Mouse (Mus musculus) layer of hippocampus, postnatal 36 days (tissue): ENCODE data around the gene Fkbp2. TPM values are rescaled to one million over a fixed set of nuclear protein-coding genes. Genes with fewer than 3 reads are reported as not detected.
A peak's percentile ranks its signal among the peaks of the same experiment; 100 is the strongest.
"Not testable (repeated sequence)": the region's sequence is repeated elsewhere in the genome, so short reads cannot be mapped to it uniquely, and the experiment has no call there.

Experiments used
- DNase-seq, 2 experiments: peaks; one replicate each; pipeline ENCODE4 v3.0.0; 2022
- total RNA-seq, 2 experiments: library from RNA; stranded (reverse); gene quantifications; 2 replicates each; pipeline ENCODE4 v1.2.3; 2021

The Fkbp2 gene
- total RNA-seq, 2 experiments from 2014 or later = 86.0 to 101 TPM

DNA sequence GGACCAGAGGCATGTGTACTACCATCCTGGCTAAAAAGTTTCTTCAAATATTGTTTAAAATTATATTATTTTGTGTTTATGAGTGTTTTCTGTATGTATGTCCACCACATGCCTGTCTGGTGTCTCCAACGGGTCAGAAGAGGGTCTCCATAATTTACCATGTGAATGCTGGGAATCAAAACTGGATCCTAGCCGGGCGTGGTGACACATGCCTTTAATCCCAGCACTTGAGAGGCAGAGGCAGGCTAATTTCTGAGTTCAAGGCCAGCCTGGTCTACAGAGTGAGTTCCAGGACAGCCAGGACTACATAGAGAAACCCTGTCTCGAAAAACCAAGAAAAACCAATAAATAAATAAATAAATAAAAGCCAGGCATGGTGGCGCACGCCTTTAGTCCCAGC is 10.9 kb upstream of the Fkbp2 start:
- not testable (repeated sequence) for DNase-seq

DNA sequence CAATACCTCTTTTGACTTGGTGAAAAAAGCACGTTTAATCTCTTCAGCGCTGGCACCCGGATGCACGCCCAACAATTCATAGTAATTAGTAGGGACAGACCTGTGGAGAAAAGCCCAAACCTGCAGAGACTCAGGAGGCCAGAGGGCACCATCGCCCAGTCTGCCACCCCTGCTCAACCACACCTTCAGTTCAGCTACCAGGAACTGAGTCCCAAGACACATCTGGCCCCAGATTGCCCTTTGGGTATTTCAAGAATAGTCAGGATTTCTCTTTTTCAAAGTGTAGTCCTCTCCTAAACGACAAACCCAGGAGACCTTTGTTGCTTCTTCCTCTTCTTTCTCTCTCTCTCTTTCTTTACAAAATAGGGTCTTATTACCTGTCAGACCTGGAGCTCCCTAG is 10.4 kb upstream of the Fkbp2 start:
- no peak for DNase-seq

DNA sequence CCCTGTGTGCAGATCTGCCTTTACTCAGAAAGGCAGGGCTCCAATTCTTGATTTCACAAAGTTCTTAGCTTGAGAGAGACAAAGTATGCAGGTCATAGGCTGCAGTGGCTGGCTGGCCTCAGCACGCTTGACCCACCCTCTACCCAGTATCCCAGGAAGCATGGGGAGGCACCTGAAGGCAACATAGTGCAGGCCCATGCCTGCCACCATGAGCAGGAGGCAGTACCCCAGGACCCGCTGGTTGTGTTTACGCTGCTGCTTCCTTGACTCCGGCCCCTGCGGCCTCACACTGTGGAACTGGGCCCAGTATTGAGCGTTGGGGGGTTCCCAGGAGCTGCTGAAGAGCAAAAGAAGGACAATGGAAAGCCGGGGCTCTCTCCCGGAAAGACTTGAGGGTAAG is 8.9 kb upstream of the Fkbp2 start:
- no peak for DNase-seq

DNA sequence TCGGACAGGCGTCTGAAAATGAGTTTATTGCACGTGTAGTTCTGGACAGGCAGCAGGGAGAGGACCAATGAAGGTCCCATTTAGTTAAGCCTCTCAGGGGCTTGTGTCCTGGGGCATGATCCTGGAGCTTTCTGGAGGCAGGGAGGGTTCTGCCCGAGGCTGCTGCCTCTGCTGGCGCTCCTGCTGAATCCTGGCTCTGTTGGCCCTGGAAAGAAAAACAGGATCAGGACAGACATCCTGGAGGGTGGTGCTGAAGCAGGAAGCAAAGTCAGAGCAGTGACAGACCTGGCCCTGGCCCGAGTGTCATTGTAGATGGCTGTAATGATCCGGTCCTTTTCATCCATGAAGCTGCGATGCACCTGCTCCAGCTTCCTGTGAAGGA is 7.6 kb upstream of the Fkbp2 start:
- DNase-seq = no peak

DNA sequence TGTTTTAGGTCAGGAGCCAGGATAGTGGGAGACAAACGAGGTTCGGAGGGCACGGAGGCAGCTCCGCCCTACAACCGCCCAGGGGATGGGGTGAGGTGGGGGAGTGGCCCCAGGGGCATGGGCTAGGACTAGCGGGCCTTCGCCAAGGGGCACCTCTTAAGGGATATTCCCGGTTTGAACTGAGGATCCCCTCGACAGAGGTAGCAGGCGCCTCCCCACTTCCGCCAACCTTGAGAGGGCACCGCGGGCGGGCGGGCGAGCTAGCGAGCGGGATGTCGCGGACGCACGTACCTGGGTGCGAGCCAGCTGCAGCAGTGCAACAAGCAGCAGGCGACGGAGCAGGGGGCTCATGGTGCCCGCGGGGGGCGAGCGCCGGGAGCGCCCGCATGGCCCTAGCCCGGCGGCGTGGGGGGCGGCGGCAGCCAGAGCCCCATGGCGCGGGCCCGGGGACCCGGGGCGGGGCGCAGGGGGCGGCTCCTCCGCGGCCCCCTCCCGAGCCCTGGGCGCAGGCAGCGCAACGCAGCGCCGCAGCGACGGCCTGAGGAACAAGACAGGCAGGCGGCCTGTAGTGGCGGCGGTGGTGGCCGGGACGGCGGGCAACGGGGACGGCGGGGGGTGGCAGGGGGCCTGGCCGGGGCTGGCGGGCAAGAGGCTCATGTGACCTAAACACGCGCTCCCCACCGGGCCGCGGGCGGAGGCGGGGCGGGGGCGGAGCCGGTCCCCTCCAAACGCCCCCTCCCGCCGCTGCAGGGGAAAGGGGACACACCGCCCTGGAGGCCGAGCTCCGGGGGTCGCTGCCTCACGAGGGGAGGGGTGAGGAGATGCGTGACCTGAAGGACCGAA is 7.0 kb upstream of the Fkbp2 start, which contains the start of gene Vegfb:
Gene Vegfb, minus strand, starts transcription at position 591 of the 843 bp plus-strand sequence.
- peak; percentile 62 to 65 for DNase-seq

DNA sequence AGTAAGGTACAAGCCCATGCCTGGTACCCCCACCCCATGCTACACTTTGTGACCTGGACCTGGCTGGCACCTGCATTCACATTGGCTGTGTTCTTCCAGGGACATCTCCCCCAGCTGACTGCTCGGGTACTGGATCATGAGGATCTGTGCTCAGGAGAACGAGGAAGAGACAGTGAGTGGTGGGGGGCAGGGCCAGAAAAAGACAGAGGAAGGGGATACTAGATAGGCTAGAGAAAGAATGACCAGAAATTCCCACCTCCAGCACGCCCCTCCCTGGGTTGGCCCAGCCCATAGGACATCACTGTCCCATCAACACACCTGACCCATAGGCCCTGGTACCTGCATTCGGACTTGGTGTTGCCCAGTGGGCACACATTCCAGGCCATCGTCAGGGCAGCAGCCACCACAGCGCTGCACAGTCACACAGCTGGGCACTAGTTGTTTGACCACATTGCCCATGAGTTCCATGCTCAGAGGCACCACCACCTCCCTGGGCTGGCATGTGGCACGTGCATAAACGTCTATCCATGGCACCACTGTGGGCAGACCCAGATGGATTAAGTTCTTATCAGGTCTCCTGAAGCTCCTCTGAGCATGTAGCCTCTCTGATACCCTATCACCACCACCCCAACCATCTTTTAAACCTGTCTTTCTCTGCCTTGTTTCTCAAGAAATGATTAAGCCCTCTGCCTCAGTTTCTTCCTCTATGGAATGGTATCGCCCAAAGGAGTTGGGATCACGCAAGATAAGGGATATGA is 5.8 kb upstream of the Fkbp2 start:
- DNase-seq = no peak

DNA sequence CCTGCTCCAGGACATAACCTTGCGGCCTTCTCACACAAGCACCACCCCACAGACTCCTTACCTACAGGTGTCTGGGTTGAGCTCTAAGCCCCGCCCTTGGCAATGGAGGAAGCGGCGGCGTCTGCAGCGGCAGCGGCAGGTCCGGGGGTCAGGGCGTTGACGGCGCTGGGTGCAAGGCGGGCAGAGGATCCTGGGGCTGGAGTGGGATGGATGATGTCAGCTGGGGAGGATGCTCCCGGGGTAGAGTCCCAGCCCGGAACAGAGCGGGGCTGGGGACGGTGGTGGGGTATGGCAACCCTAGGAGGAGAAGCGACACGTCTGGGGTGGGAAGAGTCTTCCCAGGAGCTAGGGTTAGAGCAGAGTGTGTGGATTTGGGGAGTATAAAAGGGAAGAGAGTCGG is 5.0 kb upstream of the Fkbp2 start:
- no peak for DNase-seq

DNA sequence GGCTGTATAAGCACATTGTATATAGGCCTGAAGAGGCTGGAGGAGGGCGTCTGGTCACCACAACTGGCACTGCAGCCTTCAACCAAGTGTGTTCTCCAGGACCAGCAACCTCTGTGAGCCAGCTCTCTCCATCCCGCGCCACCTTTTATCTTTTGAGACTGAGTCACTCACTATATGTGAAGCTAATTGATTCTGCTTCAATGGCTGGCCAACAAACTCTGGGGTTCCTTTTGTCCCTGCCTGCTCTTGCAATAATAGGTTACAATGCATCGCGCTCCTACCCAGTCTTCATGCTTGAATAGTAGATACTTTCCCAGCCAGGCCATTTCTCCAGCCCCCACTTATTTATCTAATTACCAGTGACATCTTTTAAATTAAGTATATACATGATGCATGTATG is 3.3 kb upstream of the Fkbp2 start:
- no peak for DNase-seq

DNA sequence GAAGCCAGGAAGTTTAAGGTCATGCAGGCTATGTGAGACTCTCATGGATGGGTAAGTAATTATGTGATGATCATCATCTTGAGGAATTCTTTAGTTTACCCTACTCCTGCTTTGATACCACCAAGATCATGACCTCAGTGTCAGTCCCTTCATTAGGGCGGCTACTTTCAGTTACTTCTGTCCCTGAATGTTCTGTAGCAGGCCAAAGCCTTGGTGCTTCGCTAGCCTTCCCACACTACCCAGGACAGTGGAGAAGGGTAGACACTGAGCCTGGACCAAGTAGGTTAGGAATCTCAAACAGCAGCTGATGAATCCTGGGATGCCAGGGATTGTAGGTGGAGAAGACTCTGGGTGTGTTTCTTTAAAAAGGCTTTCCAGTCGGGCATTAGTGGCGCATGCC is 1.2 kb upstream of the Fkbp2 start:
- DNase-seq = no peak

DNA sequence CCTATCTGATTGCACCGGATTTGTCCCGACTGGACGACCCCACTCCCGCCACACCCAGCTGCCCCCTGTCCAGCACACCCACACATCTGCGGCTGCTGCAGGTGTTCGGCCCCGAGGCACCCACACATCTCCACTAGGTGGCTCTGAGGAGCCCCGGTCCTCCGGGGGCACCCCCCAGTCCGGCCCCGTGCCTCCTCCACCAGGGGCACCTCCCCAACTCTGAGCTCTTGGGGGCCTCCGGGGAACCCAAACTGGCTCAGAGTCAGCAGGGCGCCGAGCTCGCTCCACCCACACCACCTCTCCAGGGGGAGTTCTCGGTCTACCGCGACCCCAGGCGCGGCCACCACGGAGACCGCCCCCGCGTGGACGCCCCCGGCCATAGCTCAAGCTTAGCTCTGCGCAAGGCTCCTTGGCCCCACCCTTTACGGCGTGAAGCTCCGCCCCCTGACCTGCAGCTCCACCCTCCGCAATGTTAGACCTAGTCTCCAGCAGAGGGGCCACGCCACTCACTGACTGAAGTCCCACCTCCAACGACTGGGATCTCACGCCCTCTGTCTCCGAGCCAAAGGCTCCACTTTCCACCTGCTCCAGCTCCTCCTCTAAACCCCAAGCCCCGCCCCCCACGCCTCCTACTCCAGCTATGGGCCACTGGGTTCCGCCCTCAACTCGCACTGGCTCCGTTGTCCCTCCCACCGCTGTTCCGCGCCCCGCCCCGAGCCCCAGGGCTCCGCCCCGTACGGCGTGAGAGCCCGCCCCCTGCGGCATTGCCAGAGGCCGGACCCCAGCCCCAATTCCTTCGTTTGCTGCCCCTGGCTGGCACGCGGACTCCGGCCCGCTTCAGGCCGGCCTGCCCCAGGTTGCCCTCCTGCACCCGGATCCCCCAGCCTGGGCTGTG is 568 bp downstream of the Fkbp2 start:
- DNase-seq = peak; percentile 99 to 100

DNA sequence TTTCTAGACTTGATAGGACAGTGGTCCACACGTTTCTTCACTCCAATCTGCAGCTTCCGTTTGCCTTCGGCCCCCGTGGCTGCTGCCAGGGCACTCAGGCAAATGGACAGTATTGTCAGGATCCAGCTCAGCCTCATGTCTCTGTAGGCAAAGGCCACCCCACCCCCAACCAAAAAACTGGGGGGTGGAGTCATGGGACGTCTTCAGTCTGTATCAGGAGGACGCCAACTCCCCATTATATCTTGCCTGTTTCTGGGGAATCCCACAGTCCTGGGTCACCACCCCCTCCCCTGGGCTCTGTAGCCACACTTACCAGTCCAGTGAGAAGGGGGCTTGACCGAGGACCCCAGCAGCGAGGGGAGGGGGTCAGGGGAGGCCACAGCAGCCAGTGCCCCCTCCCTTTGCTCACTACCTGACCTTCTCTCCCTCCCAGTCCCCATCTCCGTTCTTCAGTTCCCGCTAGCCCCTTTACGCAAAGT is 1.3 kb downstream of the Fkbp2 start:
- DNase-seq = peak in 1 of 2 experiments; percentile 45

DNA sequence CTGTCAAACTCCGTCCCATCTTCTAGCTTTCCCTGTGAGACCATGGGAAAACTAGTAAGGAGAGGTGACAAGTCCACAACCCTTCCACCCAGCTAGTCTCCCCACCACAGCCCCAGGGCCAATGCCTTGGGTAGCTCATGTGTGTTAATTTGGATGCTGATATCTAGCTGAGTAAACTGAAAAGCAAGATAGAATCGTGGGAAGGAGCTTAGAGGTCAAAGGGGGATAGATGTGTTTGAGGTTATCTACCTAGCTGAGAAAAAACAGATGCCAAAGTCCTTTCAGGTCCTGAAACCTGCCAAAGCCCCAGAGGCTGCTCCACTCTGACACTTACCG is 1.7 kb downstream of the Fkbp2 start:
- no peak for DNase-seq

DNA sequence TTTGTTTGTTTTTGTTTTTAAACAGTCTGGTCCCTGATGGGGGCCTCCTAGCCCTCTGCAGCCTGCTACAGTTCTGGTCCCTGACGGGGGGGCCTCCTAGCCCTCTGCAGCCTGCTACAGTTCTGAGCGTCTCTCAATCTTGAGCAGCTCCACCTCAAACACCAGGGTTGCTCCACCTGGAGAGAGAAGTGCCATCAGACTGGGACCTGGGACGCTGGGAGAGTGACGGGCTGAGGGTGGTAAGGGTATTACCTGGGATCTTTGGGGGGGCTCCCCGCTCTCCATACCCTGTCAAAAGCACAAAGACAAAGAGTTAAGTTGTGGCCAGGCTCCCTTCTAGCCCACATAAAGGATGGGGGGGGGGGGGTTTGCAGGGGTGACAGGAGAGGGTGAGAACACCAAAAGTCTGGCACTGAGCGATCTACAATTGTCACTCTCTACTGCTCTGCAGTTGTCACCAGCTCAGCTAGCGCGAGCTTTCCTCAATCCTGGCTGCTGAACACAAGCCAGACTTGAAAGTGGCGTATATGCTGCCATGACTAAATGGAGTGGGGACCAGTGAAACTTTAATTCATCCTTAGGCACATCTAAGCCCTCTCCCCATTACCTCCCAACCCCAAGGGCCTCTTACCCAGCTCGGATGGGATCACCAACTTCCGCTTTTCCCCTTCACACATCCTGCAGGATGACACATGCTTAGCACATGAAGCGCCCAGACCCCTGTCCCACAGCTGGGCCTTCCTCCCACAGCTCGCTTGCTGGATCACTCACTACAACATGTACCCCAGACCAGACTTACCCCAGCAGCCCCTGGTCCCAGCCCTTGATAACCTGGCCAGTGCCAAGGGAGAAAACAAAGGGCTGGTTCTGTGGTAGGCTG is 2.3 kb downstream of the Fkbp2 start:
- no peak for DNase-seq

DNA sequence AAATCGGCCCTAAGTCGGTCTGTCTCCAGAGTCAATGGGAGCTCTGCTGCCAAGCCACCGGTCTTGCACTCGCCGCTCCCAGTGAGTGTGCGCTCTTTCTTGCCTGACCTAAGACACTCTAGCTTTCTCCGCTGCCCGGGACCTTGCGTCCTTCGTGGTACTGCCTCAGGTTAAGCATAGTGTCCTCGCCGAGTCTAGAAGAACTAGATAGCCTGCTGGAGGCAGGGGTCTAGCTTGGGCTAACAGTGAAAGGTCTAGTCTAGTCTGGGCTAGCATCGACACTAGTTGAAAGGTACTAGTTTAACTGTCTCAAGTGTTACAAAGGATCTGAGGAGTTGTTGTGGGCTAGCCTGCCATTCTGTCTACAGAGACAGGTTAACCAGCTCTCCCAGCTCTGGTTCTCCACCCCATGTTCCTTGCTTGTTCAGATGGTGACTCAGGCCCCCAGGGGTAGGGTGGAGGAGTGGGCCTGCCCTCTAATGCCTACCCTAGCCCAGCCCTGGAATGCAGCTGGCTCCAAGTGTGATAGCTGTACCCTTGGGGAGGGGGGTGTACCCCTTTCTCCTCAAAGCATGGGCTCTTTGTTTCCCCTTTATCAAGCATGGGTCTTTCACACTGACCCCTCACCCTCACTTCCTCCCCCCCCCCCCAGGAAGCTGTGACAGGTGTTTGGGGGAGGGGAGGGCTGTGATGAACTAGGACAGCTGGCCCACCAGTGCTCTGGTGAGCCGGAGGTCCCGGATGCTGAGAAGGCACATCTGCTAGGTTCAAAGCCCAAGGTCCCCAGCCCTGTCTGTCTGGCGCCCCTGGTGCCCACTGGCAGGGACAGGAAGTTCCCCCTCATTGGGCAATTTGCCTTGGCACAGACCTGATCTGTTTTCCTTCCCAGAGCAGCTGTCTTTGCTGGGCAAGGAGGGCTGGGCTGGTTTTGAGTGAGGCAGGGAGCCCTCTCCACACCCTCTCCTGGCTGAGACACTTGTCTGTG is 4.5 kb downstream of the Fkbp2 start, which contains the start of gene Plcb3:
Gene Plcb3, minus strand, starts transcription at position 934 of the 985 bp plus-strand sequence.
- DNase-seq = peak; percentile 70 to 71

DNA sequence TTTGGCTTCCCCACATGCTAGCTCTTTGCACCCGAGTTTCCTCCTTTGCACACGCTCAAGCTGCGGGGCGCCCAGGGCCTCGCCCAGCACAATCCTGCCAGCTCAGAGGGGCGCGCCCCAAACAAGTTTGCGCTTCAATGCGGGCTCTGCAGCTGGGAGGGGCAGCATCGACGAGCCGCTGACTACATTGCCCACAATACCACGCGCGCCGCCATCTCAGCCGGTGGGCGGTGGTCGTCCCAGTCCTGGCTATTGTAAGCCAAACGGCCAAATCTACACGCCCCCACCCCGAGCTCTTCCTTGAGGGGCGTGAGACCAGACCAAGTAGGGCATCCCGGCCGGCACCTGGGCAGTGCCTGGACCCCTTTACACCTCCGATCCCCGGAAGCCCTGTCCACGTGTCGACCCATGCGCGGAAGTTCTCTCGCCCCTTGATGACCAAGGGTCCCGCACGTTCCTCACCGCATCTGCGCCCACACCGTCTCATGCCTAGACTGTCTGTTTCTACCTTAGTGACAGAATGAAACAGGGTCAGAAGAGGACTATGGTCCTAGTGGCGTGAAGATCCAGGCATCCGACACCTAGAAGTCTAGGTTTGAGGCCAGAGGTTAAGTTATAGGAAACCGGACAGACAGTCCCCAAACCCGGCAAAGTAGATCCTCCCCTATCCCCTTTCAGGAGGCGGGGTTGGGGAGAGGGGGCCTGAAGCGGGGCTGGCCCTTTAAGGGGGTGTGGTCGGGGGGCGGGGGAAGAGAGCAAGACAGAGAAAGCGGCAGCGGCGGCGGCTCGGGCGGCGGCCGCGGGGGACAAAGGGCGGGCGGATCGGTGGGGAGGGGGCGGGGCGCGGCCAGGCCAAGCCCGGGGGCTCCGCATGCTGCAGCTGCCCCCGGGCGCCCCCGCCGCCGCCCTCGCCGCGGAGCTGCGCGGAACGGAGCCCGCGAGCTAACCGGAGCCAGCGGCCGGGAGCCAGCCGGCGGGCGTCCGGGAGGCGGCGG is 5.8 kb downstream of the Fkbp2 start, which contains the start of gene Ppp1r14b:
Gene Ppp1r14b, plus strand, starts transcription at position 758 of the 995 bp plus-strand sequence.
- DNase-seq = peak; percentile 77 to 79

DNA sequence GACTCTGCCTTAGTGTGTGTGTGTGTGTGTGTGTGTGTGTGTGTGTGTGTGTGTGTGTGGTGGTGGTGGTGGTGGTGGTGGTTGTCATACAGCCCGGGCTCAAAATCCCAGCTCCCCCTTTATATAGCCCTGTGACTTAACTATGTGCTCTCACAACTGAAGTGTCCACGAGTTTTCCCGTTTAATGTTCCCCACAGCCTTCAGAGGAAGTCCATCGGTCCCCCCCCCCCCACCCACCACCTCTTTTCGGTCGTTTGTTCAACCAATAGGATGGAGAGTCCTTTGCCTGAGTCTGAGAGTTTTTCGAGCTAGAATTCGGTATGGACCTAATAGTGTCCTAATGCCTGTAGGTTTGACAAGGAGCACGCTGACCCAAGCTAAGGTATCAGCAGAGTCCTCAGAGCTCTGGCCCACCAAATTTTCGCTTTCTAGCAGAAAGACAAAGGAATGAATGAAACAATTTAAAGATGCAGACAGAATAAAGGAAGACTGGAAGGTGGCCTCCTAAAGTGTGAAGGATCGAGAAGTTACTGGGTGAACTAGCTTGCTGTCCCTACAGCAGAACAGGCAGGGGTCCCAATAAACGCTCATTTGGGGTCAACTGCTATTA is 6.6 kb downstream of the Fkbp2 start:
- DNase-seq = no peak

DNA sequence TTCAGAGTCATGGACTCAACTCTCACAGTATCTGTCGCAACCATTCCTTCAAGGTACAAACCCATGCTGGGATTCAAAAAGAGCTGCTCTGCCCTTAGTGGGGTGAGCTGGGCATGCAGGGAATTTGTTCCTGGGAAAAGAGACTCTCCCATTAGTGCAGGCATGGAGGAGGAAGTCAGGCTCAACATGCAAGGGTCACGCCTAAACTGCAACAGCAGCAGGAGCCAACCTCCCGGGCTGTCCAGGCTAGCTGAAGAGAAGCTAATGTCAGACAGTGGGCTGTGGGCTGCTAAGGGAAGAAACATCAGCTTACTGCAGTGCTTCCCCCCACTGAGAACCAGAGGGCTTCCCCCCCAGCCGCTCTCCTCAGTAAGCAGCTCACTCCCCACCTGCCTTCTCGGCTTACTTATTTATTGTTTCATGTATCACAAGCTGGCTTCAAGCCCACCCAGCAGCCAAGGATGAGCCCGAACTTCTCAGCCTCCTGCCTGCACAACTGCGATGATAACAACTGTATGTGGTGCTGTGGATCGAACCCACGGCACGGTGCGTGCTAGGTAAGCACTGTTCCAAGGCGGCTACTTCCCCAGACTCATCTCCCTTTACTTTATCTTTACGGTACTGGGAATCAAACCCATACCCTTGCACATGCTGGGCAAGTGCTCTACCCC is 7.9 kb downstream of the Fkbp2 start:
- DNase-seq = no peak

DNA sequence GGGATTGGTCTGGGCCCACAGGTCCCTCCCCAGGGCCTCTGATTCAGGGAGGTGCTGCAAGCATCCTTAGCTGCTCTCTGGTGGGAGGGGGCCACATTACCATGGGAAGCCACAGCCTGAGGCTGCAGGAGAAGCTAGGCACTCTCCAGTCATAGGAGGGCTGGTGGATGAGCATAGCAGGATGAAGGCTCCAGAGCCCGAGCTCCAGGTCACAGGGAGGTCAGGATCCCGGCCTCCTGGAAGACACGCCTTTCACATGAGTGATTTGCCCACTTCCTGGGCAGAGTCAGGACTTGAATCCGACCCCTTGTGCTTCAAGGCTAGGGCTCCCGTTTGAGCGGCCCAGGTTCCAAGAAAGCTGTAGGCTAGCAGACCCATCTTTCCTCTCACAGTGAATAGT is 8.7 kb downstream of the Fkbp2 start:
- DNase-seq = no peak
